Mouse (Mus musculus) cerebellum, adult 2 months (tissue): ENCODE results near the gene Galns.

Source experiments
- CTCF ChIP-seq: fragments of 200-500 bp; IDR thresholded peaks from 2 replicates; pipeline ENCODE4 v1.5.1; 2011; ENCODE audit warnings: low read depth, mild to moderate bottlenecking, control low read depth, low read length, moderate library complexity, borderline replicate concordance; ENCODE audit not compliant: insufficient read depth
- POLR2A ChIP-seq: fragments of 200-500 bp; IDR thresholded peaks from 2 replicates; pipeline ENCODE4 v1.6.1; 2011; ENCODE audit warnings: low read length, control low read depth, borderline replicate concordance; ENCODE audit not compliant: insufficient read depth

DNA sequence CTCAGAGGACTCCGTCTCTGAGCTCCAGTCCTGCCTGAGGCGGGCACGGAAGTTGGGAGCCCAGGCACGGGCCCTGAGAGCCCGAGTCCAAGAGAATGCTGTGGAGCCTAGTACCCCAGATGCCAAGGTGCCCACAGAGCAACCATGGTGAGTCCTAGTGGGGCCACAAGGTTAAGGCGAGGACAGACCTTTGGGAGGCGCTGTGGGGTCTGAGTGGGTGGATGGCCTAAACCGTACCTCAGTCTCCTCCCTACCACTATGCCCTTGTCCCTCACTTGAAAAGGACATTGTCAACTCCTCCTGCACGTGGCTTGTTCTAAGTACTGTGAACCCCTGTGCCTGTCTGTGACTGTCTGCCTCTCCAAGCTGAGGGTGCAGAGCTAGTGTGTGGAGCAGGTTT lies 41.9 kb downstream of the Galns start:
- TF ChIP-seq CTCF (no peak), POLR2A (no peak)
